Mouse (Mus musculus) adrenal gland, adult 18-20 months (tissue): ENCODE results near the gene Slc39a11. TPM values are rescaled to one million over a fixed set of nuclear protein-coding genes. Genes with fewer than 3 reads are reported as not detected.
A peak's percentile ranks its signal among the peaks of the same experiment; 100 is the strongest.

Experiments
- DNase-seq, 2 experiments: peaks; one replicate each; pipeline ENCODE4 v3.0.0; 2021 to 2022; ENCODE audit warnings: low spot score in 2 of 2
- long read RNA-seq, 2 experiments: library from polyadenylated mRNA; stranded (forward); transcript quantifications; one replicate each; pipeline ENCODE4 v2.0.0; 2021
- total RNA-seq, 2 experiments: library from RNA; stranded (reverse); gene quantifications; 1 replicate in 1 of 2; 2 replicates in 1 of 2; pipeline ENCODE4 v1.2.3; 2021

The Slc39a11 gene
- total RNA-seq = 10 to 100 TPM; 23.1 to 29.1 TPM
- long read RNA-seq, experiment 1, transcript Slc39a11-202 (10 exons, 2,664 nt) = major isoform, 14 of 42 reads
- long read RNA-seq, experiment 1, partial matches to known transcripts = 1 of 42 reads
- long read RNA-seq, experiment 1, other reads (novel, unspliced or antisense) = 25 of 42 reads
- long read RNA-seq, experiment 2, transcript Slc39a11-202 (10 exons, 2,664 nt) = major isoform, 44 of 105 reads
- long read RNA-seq, experiment 2, partial matches to known transcripts = 7 of 105 reads
- long read RNA-seq, experiment 2, other reads (novel, unspliced or antisense) = 50 of 105 reads

DNA sequence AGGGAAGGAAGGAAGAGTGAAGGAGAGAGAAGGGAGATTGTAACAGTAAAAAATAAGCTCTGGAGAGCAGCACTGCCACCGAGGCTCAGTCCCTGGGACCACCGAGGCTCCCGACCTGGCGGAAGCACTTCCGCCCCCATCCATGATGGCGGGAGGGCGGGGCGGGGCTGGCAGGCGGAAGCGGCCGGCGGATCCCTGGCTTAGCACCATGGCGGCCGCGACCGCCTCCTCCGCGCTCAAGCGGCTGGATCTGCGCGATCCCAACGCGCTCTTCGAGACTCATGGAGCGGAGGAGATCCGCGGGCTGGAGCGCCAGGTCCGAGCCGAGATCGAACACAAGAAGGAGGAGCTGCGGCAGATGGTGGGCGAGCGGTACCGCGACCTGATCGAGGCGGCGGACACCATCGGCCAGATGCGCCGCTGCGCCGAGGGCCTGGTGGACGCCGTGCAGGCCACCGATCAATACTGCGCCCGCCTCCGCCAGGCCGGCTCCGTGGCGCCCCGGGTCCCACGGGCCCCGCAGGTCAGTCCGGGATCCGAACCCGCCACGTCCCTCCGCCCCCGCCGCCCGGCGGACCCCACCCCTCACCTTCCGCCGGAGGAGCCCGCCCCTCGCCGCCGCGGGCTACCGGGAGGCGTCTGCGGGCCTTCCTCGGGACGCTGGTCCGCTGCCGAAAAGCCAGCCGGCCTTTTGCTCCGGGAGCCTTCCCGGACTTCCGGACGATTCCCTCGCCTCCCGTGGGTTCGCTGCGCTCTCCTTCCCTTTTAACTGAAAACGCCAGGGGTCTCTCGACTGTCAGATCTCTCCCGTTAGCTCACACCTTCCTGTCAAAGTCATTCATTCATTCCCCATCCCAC lies at the start of gene Slc39a11:
Gene Slc39a11, minus strand, starts transcription at position 727 of the 858 bp plus-strand sequence.
- DNase-seq = peak; percentile 57 to 68

DNA sequence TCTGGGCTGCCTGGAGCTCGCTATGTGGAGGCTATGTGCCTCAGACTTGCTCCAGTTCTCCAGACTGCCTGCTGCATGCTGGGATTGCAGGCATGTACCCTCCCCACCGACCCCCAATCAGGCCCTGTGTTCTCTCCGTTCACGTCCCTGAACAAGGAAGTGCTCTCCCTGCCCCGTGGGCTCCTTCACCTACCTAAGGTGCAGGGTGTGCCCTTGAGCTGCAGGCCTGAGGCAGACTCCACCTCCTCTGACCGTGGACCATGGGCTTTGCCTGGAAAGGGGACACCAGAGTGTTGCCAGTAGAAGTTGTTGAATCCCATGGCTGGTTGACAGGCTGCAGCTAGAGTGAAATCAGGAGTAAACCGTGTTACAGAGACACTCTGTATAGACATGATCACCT lies 49.8 kb upstream of the Slc39a11 start:
- no peak for DNase-seq

DNA sequence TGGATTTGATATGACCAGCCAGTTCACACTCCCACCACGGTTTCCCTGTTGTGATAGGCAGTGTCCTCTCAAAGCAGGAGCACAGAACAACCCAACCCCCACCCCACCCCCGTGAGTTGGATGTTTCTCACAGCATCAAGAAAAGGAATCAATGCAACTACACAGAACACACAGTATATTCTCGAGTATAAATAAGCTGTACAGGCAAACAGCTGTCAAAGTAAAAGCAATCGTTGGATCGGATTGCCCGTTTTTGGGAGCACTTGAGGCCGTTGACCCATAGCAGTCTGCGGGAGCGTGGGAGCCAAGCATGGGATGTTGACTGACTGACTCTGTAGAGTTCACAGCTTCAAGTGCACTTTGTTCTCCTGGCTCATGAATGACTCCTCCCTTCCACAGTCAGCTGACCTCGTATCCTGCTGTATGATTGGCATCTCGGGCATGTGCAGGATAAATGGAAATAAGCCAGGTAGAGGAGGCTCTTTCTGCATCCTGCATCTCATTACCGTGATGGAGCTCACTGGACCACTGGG lies 48.2 kb upstream of the Slc39a11 start:
- DNase-seq = no peak

DNA sequence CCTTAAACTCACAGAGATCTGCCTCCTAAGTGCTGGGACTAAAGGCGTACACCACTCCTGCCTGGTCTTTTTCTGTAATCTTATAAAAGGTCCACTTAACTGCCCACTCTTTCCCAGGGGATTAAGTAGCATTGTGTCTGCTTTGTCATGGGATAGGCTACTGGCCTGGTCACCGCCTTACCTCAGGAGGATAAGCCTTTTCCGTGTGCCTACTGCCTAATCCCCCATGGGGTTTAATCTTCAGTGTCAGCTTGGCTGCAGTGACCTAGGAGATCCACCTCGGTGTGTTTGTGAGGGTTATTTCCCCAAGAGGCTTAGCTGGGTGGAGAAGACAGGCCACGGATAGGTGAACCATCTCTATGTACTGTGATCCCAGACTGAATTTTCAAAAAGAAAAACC lies 47.7 kb upstream of the Slc39a11 start:
- no peak for DNase-seq

DNA sequence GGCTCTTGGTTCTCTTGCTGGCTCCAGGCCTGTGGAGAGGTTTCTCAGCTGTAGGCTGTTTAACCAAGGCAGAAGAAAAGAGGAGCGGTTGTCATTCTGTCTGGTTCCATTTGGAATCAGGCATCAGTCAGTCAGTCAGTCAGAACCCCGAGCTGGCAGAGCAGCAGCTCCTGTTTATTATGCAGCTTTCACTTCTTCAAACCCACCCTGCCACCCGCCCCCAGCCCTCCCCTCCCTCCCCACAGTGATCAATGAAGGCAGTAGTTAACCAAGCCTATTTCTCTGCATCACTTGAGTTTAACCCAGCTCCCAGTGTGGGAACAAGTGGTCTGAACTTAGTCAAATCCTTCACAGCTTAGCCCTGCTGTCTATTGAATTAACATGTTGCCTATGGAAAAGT lies 42.0 kb upstream of the Slc39a11 start:
- no peak for DNase-seq

DNA sequence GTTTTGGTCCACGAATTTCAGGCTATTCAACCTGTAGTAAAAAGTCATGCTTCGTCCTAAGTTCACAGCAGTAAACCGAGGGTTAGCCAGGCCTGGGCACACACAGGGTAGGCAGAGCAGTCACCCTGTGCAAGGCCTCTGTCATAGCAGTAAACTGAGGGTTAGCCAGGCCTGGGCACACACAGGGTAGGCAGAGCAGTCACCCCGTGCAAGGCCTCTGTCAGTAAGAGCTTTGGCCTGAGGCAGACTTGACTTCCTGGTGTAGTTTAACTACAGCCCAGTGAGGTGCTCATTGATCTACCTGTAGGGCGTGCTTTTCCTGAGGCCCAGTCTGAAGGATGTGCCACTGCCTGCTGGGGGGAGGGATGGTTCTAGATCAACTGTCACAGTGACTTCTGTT lies 41.4 kb upstream of the Slc39a11 start:
- peak in 1 of 2 experiments; percentile 19 for DNase-seq

DNA sequence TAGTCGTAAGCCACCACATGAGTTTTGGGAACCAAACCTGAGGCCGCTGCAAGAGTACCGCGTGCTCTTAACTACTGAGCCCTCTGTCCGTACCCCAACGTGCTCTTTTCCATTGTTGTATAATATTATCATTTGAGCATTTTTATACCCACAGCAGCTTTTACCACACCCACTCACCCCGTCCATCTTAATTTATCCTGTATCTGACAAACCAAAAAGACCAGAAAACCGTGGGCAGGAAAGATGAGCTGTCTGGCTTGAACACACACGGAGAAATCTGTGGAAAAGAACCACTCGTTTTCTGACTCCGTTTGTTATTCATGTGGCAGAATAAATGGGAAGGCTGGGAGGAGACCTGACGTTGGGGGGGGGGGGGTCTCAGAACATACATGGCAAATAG lies 40.6 kb upstream of the Slc39a11 start:
- DNase-seq = no peak

DNA sequence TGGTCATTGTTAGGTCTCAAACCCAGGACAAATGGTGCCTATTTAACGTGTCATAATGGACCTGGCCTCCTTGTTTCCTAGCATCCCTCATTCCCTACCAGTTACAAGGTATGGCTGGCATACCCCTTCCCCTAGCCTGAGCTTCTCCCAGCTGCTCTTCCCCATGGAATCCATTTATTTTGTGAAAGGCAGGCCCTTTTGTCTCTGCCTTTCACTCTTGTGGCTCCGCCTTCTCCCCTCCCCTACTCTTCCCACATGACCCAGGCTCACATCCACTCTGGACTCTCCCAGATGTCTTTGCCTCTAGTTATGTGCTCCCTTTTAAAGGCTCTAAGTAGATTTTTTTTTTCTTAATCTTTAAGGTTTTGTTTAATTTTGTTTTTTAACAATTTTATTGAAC lies 37.2 kb upstream of the Slc39a11 start:
- no peak for DNase-seq

DNA sequence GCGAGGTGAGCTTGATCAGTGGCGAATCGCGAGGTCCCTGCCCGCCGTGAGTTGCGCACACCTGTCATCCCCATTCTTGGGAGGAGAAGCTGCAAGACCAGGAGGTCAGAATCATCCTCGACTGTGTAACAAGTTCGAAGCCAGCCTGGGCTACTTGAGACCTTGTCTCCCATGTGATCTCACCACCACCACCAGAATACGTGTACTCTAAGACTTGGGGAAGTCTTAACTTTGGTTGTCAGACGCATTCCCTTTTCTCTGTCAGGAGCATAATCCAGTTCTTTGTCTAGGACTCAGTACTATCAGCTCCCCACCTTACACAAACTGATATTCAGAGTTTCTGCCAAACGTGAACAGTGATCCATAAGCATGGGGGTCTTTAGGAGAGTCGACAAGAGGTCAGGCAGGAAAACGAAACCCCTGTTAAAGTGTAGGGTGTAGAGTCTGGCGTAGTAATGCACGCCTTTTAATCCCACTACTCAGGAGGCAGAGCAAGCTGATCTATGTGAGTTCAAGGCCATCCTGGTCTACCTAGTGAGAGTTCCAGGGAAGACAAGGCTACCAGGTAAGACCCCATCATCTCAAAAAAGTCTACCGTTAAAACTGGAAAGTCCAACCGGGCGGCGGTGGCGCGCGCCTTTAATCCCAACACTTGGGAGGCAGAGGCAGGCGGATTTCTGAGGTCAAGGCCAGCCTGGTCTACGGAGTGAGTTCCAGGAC lies 35.0 kb upstream of the Slc39a11 start:
- DNase-seq = no peak

DNA sequence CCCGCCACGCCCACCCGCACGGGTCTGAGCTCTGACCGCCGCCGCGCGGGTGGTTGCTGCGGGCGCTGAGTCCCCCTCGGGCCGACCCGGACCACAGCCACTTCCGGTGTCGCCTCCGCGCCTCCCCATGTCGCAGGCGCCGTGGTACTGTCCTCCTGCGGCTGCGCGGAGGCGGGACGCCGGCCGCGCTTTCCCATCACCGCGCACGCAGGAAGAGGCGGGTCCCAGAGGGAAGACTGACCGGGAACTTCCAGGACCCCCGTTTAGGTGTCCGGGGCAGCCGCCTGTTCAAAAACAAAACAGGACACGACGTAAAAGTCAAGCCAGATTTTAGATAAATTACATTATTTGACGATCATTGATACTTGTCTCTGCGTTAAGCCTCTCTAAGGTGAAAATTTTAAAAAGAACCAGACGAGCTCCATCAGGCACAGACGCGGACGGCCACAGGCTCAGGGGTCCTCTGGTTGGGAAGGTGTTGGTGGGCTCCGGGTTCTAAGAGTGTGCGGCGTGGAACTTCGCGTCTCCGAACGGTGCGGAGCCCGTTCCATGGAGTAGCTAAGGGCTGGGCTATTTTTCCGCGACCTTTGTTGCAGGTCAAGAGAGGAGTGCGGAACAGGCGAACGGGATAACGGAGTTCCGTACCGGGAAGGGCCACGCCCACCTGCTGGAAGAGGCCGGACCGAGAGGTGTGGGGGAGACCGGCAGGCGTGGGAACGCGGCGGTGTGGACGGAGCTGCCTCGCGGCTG lies 34.3 kb upstream of the Slc39a11 start, which contains the start of the genes Fam104a and D11Wsu47e:
Gene Fam104a, minus strand, starts transcription at position 199 of the 750 bp plus-strand sequence.
Gene D11Wsu47e, plus strand, starts transcription at position 456 of the 750 bp plus-strand sequence.
- peak; percentile 91 to 96 for DNase-seq

DNA sequence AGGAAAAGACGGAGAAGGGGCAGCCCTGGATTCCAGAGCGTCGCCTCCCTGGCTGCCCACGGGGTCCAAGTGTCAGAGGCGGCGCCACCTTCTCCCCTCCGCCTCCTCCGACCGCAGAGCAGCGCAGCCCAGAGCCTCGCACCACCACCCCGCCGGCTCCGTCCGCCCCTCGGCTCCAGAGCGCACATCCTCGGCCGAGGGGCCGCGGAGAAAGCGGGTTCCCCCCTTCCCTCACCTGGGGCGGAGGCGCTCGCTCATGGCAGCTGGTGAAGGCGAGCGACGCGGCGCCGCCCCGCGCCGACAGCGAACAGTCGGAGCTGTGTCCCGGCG lies 33.7 kb upstream of the Slc39a11 start:
- no peak for DNase-seq

DNA sequence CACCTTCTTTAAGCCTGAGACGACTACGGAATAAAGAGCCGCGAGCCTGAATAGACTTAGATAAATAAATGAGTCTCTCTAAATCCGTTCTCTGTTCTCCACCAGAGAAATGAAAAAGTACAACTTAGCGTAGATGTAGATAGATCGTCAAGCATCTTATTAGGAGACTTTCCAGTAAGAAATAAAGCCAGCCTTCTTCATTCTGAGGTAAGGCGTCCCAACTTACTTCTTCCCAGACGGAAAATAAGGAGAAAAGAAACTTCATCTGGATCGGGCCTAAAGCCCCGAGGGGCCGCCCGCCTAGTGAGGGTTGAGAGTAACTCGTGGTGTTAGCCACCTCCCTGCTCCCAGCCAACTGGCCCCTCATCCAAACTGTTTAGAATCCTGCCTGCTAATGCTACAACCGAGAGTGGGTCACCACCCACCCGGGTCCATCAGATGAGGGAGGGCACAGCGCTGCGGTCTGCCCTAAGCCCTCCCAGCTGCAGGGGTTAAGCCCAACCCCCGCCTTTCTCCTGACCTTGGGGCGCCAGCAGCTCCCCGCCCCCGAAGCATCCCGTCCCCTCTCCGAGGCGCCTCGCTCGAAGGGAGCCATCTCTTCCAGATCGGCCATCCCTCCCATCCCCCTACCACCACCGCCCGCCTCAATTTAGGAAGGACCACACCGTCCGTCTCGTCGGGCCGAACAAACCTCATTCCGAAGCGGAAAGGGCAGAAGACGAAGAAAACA lies 33.2 kb upstream of the Slc39a11 start:
- peak; percentile 59 to 61 for DNase-seq

DNA sequence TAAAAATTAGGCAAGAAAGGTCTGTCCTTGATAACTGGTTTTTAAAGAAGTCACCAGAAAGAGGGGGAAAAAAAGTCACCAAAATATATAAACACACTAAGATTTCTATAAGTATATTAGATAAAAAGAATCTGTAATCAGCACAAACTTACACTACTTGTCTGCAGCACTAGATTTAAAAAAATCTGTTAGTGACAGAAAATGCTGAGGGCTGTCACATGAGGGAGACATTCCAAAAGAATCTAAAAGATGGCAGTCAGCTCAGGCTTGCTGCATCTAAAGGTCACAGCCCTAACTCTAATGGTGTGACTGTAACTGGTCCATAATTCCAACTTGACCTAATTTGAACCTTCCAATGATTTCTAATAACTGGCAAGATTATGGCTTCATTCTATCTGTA lies 32.1 kb upstream of the Slc39a11 start:
- DNase-seq = no peak

DNA sequence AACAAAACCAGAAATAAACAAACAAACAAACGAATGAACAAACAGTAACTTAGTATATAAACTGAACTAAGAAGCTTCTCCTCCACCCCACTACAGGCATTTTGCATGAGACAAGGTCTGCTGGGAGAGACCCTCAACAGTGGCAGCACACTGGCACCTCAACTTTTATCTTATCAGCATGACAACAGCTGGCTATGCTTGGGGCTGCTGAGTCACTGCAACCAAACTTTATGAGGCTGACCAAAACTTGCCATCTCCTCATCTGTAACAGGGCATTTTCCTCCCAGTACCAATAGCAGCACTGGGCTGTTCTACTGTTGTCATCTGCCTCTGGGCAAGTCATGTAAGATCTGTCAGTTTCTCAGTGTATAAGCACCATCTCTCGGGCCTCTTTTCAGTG lies 31.1 kb upstream of the Slc39a11 start:
- no peak for DNase-seq

DNA sequence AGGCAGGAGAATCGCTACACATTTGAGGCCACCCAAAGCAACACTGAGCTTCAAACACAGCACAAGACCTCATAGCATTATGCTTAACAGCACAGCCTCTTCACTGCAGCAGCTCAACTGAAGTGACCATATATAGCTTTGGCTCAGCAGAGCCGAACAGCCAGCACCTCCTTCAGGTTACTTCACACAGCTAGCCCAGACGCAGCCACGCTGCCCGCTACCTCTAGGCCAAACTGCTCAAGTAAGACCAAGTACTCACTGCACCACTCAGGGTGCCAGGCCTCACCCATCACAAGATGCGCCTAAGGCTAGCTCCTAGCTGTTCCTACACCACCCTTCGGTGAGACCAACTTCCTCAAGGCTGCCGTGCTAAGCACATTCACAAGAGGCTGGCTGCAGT lies 28.5 kb upstream of the Slc39a11 start:
- no peak for DNase-seq

DNA sequence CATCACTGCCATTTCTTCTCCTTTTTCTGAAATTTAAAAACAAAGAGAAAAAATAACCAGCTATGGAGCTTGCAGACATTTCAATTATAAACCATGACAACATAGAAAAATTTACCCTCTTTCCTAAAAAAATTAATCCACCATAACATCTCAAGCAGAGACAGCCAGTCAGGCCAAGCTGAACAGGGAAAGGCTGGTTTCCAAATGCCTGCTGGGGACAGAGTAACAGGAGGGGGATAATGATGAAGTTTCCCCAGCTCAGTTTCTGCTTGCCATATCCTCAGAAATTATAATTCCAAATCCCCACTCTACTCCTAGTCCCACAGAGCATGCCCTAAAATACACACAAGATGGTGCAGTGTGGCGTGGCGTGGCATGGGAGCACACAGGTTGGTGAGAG lies 27.5 kb upstream of the Slc39a11 start:
- no peak for DNase-seq

DNA sequence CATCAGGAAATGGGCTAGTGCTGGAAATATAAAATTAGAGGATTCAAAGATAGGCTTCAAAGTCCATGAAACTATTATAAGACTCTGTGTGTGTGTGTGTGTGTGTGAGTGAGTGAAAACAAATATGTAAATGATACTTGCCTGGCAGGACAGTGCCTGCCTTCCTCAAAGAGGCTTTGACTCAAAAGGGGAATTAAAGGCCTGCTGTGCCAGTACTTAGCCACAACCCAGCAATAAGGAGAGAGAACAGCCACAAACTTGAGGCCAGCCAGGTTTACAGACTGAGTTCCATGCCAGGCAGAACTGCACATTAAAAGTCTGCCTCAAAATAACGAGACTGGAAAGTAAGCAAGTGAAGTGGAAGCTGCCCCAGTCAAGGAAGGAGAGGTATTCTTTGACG lies 27.0 kb upstream of the Slc39a11 start:
- no peak for DNase-seq

DNA sequence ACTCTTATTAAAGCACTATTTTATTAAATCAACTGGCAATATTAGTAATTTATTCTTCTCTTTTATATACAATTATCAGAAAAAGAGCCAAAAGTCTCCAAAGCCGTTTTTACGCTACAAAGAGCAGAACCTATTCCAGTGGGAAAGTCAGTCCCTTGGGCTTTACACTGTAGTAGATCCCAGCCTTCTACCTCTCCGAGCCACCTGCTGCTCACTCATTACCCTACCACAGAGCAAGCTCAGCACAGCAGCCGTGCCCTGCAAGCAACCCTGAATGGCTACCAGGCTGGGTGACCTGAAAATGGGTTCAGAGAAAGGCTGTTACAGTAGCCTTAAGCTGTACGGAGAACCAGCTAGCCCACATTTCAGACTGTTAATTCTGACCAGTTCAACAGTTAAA lies 24.7 kb upstream of the Slc39a11 start:
- DNase-seq = peak in 1 of 2 experiments; percentile 16

DNA sequence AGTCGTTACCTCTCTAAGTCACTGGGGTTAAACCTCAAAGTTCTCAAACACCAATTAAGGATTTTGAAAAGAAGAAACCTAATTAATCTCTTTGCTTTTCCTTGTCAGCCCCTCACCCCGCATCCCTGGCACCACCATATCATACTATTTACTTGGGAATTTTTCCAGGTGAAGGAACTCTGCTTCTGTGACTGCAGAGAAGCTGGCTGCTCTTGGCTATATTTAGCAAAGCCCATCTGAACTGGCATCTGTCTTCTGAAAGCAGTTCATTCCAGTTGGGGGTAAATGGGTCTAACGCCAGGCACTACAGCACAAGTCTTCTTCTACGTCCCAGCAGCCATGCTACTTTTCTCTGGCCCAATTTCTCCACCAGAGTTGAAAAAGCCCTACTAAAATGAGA lies 23.7 kb upstream of the Slc39a11 start:
- DNase-seq = no peak

DNA sequence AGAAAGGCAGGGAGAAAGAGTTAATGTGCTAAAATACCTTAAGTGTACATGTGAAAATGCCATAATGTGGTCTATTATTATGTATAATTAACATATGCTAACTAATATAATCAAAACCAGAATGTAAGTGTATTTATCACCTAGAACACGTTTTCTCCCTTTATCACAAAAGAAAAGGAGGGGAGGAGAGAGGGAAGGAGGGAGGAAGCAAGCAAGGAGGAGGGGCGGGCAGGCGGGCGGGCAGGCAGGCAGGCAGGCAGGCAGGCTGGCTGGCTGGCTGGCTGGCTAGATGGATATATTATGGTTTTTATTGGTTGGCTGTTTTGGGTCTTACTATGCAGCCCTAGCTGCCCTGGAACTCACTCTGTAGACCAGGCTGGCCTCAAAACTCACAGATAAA lies 19.8 kb upstream of the Slc39a11 start:
- DNase-seq = no peak
